Mouse (Mus musculus) kidney, postnatal 10 days (tissue): ENCODE data around the gene Lrrc74b.
A peak's percentile ranks its signal among the peaks of the same experiment; 100 is the strongest.
"Not testable (repeated sequence)": the region's sequence is repeated elsewhere in the genome, so short reads cannot be mapped to it uniquely, and the experiment has no call there.

ENCODE experiments used
- DNase-seq: peaks from one replicate; pipeline ENCODE4 v3.0.0; 2021; ENCODE audit warnings: mixed read lengths

Lrrc74b gene

DNA sequence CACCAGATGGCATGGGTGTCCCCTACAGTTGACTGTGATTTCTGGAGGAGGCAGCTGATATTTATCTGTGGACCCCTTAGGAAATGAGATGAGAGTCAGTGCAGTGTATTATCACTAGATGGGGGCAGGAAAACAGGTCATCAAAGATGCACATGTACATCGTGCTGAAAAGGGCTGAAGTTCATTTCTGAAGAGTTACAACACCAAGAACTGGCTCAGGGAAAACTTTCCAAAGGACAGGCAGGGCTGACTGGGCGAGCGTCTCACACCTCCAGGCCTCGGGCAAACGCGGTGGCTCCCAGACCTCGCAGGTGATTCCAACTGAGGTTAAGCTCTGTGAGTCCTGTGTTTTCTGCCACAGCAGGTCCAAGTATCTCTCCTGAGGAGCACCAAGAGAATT lies 8.2 kb downstream of the Lrrc74b start:
- DNase-seq = no peak

DNA sequence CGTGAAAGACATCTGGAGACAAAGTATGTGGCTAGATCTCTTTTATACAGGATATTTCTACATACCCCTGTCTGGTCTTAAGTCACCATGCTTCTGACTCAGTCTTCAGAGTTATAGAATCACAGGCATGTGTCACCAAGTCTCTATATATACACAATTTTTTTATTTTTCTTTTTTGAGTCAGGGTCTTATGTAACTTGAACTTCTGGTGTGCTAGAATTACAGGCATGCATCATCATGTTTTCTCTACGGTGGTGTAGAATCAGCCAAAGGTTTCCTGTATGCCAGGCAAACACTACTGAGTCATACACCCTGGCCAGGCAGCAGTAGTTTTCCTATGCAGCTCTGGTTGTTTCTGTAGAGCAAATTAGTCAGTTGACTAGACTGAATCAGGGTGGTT lies 18.4 kb downstream of the Lrrc74b start:
- DNase-seq = no peak

DNA sequence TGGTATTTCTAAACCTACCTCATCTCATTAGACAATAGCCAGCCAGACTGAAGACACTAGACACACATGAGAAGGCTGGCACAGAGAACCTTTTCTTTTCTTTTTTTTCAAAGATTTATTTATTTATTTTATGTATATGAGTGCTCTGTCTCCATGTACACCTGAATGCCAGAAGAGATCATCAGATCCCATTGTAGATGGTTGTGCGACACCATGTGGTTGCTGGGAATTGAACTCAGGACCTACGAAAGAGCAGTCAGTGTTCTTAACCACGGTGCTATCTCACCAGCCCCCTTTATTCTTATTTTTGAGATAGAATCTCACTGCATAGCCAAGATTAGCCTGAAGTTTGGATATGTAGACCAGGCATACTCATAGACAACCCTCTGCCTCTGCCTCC lies 24.5 kb downstream of the Lrrc74b start:
- DNase-seq = no peak

DNA sequence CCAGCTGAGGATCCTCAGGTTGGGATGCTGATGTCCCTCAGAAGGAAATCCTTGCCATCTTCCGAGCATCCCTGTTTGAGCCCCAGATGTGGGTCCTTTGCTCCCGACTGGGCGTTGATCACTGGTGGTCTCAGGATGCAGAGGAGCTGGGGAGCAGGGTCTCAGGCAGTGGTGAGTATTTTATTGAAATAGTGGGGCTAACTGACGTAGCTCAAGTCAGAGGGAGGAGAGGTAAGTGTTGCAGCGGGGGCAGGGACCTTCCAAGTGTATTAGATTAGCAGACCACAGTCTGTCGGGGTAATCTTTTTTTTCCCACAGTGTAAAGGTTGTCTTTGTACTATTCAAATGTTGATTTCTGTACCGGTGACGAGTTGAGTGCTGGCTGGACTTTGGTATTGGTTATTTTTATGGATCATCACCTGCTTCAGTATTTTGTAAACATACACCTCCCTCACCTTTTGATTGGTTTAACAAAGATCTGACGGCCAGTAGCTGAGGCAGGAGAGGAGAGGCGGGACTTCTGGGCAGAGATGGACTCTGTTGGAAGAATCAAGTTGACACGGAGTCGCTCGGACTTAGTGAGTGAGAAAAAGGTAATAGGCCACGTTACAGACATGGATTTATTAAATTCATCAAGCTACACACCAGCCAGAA lies 28.2 kb downstream of the Lrrc74b start:
- DNase-seq = no peak

DNA sequence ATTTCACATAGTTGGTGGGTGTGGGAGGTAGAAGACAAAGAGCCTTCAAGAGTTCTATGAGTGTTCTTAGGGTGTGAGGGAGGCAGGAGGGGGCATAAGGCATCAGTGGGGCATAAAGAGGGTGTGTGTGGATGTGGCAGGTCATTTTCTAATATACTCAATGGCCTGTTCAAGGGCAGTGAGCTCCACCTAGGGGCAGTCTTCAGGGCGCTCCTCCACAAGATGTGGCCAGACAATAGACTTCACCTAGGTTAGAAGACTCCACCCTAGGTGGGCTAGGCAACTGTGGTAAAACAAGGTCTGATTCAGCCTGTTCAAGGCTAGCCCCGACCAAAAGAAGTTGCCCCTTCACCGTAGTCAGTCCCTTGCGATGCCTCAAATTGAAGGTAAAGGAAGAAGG lies 28.8 kb downstream of the Lrrc74b start:
- DNase-seq = peak; percentile 62

DNA sequence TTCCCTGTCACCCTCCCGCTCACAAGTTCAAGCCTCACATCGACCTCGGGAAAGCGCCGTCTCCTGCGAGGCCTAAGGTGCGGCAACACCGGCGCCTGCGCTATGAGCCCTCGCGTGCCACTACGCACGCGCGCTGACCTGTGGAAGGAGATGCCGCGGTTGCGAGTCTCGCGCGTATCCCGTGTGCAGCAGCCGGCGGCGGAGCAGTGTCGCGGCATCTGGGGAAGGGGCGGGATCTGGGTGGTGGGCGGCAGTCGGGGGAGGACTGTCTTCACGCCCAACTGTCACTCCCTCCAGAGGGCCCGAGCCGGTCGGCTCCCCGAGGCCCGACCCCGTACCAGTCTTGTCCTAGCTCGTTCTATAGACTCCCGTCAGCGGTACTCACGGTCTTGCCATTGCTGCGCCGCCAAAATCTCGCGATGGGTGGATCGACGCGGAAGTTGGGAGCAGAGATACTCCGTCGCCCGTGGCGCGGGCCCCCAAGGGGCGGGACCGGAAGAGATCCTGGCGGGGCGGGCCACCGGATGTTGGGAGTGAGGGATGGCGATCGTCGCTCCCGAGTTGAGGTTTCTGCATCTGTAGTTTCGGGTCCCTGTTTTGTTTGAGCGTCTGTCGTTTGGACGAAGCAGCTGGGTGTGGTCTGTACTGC lies 30.3 kb downstream of the Lrrc74b start, which contains the start of gene Thap7:
Thap7 (minus strand) TSS at position 497 of the 649 bp plus-strand sequence.
- DNase-seq = peak; percentile 98

DNA sequence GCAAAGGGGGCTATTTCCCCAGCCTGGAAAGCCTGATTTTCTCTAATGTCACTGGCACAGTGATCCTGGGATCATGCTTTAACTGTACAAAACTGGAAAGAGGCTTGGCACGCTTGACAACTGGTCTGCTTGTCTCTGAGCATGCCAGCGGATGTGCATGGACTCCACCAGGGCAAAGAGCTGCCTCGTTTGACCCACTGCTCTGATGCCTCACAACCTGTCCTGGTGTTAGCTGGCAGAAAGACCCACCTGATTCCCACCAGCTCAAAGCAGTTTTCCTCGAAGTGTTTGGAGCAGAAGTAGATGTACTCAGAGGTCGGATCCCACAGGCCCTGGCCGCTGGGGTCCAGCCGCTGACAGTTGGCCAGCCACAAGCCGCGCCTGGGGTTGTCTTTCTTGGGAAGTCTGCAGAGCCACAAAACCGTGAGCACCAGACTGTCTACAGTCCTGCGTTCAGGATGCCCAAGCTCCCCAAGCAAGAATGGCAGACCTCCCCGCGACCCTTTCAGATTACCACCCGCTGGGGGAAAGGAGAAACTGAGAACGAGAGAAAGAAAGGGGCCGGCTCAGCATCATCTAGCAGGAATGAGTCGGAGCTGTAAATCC lies 31.0 kb downstream of the Lrrc74b start:
- DNase-seq = peak; percentile 6

DNA sequence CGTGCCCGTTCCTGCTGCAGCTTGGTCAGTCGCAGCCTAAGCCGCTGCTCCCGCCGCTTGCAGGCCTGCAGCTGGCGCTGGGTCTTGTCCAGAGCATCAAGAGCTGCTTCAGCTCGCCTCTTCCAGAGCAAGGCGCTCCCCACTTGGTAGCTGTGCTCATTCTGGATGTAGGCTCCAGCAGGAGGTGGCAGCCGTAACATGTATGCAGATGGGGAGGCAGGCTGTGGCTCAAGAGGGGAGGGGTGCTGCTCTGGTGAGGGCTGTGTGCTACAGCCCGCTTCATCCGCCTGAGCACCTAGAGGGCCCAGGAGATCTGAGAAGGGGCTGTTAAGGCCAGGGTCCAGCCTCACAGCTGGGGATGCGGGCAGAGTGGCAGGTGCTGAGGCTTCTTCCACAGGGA lies 32.8 kb downstream of the Lrrc74b start:
- DNase-seq = no peak

DNA sequence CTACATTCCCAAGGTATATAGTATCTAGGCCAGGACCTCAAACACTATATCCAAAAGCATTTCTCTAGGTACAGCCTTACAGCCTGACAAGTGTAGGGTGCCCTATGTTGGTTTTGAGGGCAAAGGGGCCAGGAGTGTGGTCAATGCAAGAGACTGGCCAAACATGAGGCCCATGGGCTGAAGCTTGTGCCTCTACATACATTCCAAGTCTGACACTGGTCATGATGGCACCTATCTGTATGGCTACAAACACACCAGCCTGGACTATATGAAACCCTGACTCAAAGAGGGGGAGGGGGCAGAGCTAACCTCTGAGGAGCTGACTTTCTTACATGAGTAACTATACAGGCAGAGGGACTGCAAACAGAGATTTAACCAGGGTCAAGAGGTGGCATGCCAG lies 33.4 kb downstream of the Lrrc74b start:
- DNase-seq = no peak

DNA sequence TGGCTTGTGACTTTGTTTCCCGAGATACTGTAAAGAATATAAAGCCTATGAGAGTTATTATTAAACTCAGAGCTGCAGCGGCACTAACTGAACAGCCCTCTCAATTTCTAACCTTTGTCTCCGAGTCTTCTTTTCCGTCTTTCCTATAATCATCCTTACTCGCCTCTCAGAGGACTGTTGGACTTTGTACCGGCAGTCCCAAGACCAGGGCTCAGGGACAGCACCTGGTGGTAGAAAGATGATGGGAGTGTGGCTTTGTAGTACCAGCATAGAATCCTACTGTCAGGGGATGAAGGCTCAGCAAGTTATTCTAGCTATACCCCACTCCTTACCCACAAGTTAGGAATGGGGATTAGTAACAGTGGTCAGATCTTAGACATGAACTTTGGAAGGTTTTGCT lies 34.8 kb downstream of the Lrrc74b start:
- peak; percentile 50 for DNase-seq

DNA sequence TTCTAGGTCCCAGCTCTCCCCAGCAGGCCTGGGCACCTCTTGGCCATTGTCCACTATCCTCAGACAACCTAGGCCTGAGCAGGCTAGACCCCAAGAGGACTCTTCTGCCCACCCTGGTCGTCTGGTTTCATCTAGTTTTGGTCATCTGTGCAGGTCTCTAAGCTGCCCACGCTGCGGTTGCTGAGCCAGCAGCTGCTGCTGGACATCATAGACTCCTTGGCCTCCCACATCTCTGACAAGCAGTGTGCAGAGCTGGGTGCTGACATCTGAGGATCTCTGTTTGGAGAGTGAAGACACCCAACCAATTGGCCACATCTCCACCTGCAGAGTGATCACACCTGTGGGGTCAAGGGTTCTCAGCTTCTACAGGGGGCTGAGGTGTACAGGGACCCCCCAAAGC lies 35.5 kb downstream of the Lrrc74b start:
- no peak for DNase-seq

DNA sequence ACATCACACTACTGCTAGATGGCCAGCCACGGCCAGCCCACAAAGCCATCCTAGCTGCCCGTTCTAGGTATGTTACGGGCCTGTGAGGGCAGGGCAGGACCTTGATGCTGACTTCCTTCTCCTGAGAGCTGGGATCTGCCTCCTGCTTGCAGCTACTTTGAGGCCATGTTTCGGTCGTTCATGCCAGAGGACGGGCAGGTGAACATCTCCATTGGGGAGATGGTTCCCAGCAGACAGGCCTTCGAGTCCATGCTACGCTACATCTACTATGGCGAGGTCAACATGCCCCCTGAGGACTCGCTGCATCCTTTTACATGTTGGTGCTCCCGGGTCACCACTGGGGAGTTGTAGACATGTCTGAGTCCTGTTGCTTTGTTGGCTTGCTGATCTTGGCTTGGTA lies 36.9 kb downstream of the Lrrc74b start:
- no peak for DNase-seq

DNA sequence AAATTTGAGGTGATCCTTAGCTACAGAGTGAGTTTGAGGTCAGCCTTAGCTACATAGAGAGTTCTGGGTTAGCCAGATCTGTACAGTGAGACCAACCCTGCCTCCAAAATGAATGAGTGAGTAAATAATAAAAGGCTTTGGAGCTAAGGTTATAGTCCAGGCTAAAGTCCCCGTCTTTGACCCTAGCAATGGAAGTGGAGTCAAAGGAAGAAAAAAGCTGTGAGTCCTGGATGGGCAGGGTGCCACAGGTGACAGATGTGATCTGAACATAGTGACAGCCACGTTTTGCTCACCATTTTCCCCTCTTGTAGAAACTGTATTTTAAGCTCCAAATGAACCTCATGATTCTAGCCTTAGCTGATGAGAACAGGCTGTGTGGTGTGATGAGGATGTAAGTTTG lies 42.1 kb downstream of the Lrrc74b start:
- no peak for DNase-seq

DNA sequence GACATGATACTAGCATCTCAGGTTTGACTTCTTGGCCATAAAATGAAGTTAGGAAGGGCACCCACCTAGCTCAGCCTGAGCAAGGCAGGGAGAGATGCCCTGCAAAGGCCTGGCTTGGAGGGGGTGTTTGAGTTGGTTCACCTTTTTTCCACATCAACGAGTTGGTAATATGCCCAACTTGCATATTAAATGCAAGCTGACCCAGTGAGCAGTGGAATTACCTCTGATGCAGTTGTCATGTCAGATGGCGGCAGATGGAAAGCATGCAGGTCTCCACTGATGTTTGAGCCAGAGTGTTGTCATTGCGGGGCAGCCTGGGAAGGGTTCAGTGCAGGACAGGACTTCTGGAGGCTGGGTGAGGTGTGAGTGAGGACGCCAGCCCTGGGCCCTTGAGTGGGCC lies 49.6 kb downstream of the Lrrc74b start:
- DNase-seq = no peak

DNA sequence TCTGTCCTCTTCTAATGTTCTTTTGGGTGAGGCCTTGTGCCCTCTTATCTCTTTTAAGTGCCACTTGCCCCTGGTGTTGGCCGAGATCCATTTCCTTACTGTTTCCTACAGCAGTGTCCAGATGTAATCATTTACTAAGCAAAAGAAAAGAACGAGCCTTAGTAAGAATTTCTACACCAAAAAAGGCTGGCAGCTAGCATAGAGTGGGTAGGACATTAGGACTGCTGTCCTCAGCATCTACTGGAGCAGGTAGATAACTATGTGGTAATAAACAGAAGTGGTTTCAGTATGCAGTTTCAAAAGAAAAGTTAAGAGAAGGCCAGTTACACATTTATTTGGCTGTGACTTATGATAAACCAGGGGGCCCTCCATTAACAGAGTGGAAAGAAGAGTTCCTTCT lies 50.4 kb downstream of the Lrrc74b start:
- no peak for DNase-seq

DNA sequence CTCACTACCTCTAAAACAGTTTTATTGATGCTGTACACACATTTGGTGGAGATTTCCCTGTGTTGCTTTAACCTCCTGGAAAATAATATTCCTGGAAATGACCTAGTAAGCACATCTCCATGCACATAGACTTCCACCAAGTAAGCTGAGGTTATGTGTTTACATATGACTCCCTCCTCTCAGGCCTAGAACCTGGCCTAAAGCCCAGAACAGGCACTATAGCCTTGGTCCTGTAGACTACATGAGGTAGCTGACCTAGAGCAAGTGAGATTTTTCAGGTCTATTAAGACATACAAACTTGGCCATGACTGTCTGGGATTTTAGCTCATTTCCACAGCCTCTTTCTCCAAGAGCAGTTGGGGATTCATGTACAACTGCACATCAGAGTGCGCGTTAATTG lies 50.9 kb downstream of the Lrrc74b start:
- no peak for DNase-seq

DNA sequence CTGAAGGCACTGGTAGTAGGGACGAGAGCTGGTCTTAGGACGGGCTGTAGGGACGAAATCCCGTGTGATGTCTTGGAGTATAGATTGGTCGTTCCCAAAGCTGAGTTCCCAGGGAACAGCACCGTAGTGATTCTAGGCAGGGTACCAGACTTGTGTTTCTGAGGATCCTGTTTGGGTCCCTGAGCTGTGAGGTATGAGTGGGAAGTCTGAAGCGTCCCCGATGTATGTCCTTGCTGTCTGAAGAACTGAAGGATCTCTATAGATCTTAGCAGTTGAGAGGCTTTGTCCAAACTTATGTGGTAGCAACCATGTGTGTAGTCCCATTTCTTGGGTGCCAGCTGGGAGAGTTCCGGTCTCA lies 51.8 kb downstream of the Lrrc74b start:
- DNase-seq = no peak

DNA sequence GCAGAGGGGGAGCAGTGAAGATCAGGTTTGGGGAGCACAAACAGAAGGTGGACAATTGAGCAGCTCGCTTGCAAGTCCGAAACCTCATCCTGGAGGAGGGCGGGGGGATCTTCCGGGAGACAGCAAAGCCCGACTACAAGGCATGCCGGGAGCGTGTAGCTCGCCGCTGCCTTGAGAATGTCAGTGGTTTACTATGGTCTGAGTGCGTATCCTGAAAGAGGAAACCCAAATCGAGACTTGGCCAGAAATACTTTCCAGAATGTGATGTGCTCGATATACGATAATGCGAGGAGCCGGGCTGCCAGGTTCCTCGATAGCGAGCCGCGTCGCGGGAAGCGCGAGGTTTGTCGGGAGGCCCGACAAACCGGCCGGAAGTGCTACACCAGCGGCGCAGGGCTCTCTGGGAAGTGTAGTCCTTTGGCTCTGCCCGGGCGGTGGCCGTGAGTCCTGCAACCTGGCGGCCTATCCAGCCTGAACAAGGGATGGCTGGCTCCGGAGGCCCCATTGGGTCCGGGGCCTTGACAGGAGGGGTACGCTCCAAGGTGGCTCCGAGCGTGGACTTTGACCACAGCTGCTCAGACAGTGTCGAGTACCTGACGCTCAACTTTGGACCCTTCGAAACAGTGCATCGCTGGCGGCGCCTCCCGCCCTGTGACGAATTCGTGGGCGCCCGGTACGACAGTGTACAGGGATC lies 52.4 kb downstream of the Lrrc74b start, which contains the start of gene Lztr1:
Lztr1 (plus strand) TSS at position 143 of the 694 bp plus-strand sequence.
- peak; percentile 93 for DNase-seq

DNA sequence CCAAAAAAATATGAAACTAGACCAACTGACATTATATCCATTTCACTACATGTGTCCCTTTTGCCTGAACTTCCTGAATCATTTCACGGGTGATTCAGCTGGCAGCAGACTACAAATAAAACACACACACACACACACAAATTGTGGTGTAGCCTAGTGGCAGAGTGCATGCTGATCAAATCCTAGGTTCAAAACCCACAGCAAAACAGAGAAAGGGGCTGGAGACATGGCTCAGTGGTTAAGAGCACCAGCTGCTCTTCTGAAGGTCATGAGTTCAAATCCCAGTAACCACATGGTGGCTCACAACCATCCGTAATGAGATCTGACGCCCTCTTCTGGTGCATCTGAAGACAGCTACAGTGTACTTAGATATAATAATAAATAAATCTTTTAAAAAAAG lies 53.0 kb downstream of the Lrrc74b start:
- not testable (repeated sequence) for DNase-seq

DNA sequence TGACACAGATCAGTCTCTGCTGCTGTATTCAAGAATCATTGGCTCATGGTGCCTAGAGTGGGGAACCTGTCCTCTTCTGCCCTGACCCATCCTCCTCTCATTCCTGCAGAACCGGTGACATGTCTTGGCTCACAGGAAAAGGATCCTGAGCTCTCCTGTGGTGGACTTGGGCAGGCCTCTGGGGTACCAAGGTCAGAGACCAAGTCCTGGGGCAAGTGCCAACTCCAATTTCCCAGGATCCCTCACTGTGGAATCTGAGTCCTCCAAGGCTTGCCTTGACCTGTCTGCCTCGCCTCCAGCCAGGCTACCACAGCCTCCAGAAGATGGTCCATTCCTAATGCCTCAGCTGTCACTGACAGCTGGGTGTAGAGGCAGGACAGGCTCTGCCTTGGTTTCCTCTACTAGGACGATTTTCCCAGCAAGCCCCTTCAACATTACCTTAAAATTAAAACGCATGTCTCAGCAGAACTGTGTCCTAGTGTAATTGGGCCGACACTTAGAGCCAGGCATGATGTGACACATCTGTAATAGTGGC lies 54.0 kb downstream of the Lrrc74b start:
- DNase-seq = no peak

DNA sequence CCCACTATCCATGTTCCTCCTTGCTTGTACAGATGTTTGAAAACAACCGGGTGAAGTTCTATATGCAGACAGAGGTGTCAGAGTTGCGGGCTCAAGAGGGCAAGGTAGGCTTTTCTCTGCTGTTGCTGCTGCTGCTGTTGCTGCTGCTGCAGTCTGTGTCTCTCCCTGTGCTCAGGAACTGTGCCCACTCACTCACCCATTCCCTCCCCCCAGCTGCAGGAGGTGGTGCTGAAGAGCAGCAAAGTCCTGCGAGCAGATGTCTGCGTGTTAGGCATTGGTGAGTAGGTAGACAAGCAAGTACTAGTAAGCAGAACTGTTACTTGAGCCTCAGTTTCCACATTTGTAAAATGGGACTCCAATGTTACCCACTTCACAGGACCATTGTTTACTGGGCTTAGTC lies 58.4 kb downstream of the Lrrc74b start:
- no peak for DNase-seq

DNA sequence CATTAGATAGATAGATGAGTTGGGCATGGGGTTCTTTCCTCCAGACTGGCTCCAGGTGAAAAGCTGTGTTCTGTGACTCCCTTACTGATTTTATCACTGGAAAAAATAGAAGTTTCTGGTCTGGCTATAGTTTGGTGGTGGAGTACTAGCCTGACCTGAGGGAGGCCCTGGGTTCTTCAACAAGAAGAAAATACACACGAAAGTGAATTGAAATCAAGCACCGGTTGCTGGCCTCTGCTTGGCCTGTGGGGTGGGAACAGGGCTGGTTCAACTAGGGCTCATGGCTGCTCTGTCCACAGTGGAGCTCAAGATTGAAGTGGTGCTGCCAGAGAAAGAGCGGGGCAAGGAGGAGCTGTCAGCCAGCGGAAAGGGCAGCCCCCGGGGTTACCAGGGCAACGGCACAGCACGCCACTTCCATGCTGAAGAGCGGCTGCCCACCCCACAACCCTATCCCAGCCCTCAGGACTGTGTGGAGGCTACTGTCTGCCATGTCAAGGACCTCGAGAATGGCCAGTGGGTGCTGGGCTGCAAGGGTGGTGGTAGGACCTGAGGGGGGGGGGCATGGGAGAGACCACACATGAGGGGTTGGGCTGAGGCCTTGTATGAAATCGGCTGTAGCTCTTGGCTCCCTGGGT lies 61.7 kb downstream of the Lrrc74b start:
- no peak for DNase-seq
